Mouse (Mus musculus) c-Kit-positive CD71-negative TER-119-negative erythroid progenitor cells, embryonic 14.5 days (primary cell): ENCODE data around the gene Rin1.
"Not testable (repeated sequence)": the region's sequence is repeated elsewhere in the genome, so short reads cannot be mapped to it uniquely, and the experiment has no call there.

Experiments used
- DNase-seq: peaks from one replicate; pipeline ENCODE4 v3.0.0-alpha.2; 2013; ENCODE audit warnings: low read depth

Rin1 gene

DNA sequence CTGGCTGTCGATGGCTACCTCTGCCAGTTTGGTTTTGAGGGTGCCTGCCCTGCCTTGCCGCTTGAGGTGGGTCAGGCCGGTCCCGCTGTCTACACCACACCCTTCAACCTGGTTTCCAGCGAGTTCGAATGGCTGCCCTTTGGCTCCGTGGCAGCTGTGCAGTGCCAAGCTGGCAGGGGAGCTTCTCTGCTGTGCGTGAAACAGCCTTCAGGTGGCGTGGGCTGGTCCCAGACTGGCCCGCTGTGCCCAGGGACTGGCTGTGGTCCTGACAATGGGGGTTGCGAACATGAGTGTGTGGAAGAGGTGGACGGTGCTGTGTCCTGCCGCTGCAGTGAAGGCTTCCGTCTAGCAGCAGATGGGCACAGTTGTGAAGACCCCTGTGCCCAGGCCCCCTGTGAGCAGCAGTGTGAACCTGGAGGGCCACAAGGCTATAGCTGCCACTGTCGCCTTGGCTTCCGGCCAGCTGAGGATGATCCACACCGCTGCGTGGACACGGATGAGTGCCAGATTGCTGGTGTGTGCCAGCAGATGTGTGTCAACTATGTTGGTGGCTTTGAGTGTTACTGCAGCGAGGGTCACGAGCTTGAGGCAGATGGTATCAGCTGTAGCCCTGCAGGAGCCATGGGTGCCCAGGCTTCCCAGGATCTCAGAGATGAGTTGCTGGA is 18.4 kb downstream of the Rin1 start:
- DNase-seq, result no peak

DNA sequence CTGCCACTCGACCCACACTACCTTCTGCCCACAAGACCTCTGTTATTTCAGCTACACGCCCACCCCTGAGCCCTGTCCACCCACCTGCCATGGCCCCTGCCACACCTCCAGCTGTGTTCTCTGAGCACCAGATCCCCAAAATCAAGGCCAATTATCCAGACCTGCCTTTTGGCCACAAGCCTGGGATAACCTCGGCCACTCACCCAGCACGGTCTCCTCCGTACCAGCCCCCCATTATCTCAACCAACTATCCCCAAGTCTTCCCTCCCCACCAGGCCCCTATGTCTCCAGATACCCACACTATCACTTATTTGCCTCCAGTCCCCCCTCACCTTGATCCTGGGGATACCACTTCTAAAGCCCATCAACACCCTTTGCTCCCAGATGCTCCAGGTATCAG is 19.2 kb downstream of the Rin1 start:
- no peak for DNase-seq

DNA sequence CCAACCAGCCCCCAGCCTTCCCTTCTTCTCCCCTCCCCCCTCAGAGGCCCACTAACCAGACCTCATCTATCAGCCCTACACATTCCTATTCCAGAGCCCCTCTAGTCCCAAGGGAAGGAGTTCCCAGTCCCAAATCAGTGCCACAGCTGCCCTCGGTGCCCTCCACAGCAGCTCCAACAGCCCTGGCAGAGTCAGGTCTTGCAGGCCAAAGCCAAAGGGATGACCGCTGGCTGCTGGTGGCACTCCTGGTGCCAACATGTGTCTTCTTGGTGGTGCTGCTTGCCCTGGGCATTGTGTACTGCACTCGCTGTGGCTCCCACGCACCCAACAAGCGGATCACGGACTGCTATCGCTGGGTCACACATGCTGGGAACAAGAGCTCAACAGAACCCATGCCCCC is 19.7 kb downstream of the Rin1 start:
- no peak for DNase-seq

- no peak for DNase-seq
These were observed 20.8 kb downstream of the Rin1 start for GRCm38 (mm10) chr19:5071077-5071476.

DNA sequence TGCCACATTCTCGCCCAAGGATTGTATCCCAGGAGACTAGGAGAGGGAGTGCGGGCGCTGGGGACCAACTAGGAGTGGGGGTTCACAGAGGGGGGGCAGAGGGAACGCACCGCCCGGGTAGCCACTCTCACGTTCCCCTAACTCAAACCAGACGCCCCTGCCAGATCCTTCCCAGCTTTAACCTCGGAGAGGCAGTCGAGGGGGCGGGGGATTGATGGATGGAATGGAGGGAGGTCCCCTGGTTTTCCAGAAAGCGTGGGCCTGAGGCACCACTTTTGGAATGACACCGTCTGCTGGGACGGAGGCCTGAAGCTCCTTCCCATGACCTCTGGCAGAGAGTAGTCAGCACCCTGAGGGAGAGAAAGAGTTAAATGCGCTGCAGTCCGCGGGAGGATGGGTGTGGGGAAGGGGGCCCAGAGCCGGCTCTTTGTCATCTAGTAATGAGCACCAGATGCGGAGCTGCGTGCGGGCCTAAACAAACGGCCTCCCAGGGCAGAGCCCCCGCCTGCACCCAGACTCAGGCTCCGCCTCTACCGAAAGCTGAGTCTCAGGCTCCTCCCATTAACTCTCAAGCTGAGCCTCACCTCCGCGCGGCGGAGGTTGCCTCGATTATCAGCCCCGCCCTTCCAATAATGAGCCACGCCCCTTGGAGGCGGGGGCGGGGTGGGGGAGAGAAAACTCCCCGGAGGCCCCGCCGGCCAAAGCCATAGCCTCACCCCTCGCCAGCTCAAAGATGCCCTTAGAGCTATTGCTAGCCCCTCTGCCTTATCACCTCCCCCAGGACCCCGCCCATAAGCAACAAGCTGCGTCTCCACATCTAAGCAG is 21.5 kb downstream of the Rin1 start:
- peak; percentile 85 for DNase-seq

- no peak for DNase-seq
These were observed 22.2 kb downstream of the Rin1 start for GRCm38 (mm10) chr19:5072389-5073019.

GRCm38 (mm10) chr19:5073028-5073427 is 22.7 kb downstream of the Rin1 start:
- DNase-seq, result peak; percentile 60

DNA sequence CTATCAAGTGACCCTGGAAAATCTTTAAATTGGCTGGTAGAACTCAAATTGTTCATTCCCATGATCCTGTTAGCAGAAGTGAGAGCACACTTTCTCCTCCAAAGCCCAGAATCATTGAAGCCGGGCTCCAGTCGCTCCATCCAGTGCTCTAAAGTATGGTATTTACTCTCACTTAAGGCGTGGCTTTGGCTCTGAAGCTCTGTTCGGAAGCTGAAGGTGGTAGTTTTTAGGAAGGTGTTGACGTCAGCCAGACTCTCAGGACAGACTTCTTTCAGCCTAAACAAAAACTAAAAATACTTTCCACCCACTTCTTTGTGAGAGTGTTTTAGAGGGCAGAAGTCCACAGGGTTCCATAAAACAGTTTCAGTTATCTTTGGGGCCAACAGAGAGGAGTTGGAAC is 23.2 kb downstream of the Rin1 start:
- DNase-seq, result no peak

- DNase-seq, result no peak
These were observed 29.0 kb downstream of the Rin1 start for GRCm38 (mm10) chr19:5079279-5079678.

GRCm38 (mm10) chr19:5082005-5082404 is 31.7 kb downstream of the Rin1 start:
- DNase-seq, result no peak

DNA sequence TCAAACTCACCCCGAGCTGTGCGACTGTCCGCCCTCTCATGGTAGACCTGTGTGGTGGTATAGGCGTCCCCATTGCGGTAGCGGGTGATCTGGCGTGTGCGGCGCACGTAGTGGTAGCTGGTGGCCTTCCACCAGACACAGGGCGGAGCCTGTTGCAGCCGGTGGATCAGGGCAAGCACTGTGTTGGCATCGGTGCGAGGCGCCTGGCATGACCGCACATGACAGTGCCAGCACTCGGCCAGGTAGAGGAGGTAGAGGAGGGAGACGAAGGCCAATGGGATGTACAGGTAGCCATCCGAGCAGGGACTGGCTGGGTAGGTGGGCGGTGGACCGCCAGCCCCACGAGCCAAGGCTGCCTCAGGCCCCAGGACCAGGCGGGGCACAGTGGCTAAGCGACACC is 32.3 kb downstream of the Rin1 start:
- no peak for DNase-seq

GRCm38 (mm10) chr19:5083961-5084833 is 33.9 kb downstream of the Rin1 start:
- no peak for DNase-seq

DNA sequence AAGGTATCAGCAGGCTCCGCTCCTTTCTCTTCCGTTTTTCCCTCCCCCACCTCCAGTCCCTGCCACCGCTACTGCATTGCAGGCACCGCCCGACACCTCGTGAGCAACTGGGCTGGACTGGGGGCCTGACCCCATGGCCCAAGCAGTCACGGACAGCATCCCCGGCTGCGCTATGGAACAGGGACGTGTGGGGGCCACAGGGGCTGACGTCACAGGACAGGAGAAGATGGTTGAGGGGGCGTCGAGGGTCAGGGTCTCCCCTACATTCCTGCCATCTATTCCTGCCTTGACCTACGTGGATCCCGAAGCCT is 34.5 kb downstream of the Rin1 start:
- DNase-seq, result no peak

GRCm38 (mm10) chr19:5085145-5085863 is 35.0 kb downstream of the Rin1 start, which contains the start of gene Tmem151a:
TSS of gene Tmem151a (minus strand) at chr19:5085531.
- no peak for DNase-seq

- DNase-seq, result not testable (repeated sequence)
These were observed 36.3 kb downstream of the Rin1 start for GRCm38 (mm10) chr19:5086533-5086932.

GRCm38 (mm10) chr19:5087884-5088728 is 37.8 kb downstream of the Rin1 start, which contains the start of gene Yif1a:
TSS of gene Yif1a (plus strand) at chr19:5088538.
- peak; percentile 98 for DNase-seq

DNA sequence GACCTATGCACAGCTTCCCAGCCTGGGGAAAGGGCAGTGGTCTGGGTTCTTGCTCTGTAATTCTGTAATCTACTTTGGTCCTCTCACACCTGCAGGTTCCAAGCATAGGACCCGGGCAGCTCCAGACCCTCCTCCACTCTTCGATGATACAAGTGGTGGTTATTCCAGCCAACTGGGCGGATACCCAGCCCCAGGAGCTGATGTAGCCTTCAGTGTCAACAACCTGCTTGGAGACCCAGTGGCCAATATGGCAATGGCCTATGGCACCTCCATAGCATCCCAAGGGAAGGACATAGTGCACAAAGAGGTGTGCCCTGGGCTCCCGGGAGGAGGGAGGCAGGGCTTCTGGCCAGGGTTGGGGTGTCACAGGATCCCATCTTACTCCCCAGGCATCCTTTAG is 39.0 kb downstream of the Rin1 start:
- no peak for DNase-seq

DNA sequence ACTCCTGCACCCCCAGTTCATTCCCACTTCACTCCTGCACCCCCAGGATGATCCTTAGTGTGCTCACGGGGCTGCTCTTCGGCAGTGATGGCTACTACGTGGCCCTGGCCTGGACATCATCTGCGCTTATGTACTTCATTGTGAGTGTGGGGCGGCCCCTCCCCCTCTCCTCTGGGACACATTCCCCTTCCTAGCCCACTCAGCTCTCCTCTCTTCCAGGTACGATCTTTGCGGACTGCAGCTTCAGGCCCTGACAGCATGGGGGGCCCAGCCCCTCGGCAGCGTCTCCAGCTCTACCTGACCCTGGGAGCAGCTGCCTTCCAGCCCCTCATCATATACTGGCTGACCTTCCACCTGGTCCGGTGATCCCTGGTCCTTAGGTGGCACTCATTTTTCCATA is 41.8 kb downstream of the Rin1 start:
- DNase-seq, result no peak

GRCm38 (mm10) chr19:5093481-5094242 is 43.4 kb downstream of the Rin1 start:
- no peak for DNase-seq

- peak; percentile 90 for DNase-seq
These were observed 44.0 kb downstream of the Rin1 start for GRCm38 (mm10) chr19:5094243-5094632.
